In genomic region chr9:37177107-37177506, GRCm38 (mm10) we compare ENCODE assay signal across 9 mouse cellular contexts. TPM values are rescaled to one million over a fixed set of nuclear protein-coding genes. Genes with fewer than 3 reads are reported as not detected.
A peak's percentile ranks its signal among the peaks of the same experiment; 100 is the strongest.
DNase-seq lines count a peak whose midpoint lies in the region; ATAC-seq and TF ChIP-seq lines count a peak whose summit lies in the region.
"Had no signal": no experiment of that assay in that cellular context is flagged by ENCODE, and none has a peak within 500 bp of the region (broad histone marks: within the 10 kb centered on the region; RNA-seq: fewer than 3 reads in every experiment).

No protein-coding gene starts in this region.

- no peak for TF ChIP-seq POLR2A in thymus, adult 2 months (IDR thresholded peaks at IDR 0.05; ENCODE audit: control insufficient read depth, extremely low read depth, insufficient read depth, low read length, poor library complexity)

- 0 out of 2 replicates have a peak overlapping the region, but pooled peaks have one; percentile 43 for H3K27ac ChIP-seq in embryonic facial prominence, embryonic 12.5 days
- H3K27ac ChIP-seq in heart, embryonic 10.5 days: no peak overlapping the region
- H3K27ac ChIP-seq in lung, embryonic 14.5 days (ENCODE audit: low read depth): no peak overlapping the region
- no peak overlapping the region for H3K27ac ChIP-seq in thymus, adult 2 months (ENCODE audit: control insufficient read depth, insufficient read depth, low read length)
- H3K27ac ChIP-seq: heart, embryonic 15.5 days had no signal

- H3K4me3 ChIP-seq in embryonic facial prominence, embryonic 12.5 days: no peak overlapping the region
- H3K4me3 ChIP-seq in heart, embryonic 10.5 days: no peak overlapping the region
- H3K4me3 ChIP-seq in lung, embryonic 14.5 days (ENCODE audit: low read depth, low read length): no peak overlapping the region
- no peak overlapping the region for H3K4me3 ChIP-seq in thymus, adult 2 months (ENCODE audit: control insufficient read depth, insufficient read depth, low read length)
- H3K4me3 ChIP-seq: heart, embryonic 15.5 days had no signal

- H3K36me3 ChIP-seq in embryonic facial prominence, embryonic 12.5 days: no peaks in the 10 kb centered on the region
- no peaks in the 10 kb centered on the region for H3K36me3 ChIP-seq in heart, embryonic 10.5 days
- no peaks in the 10 kb centered on the region for H3K36me3 ChIP-seq in lung, embryonic 14.5 days (ENCODE audit: insufficient read depth)
- H3K36me3 ChIP-seq in thymus, adult 2 months (ENCODE audit: control insufficient read depth, insufficient read depth, low read length): no peaks in the 10 kb centered on the region
- H3K36me3 ChIP-seq: heart, embryonic 15.5 days had no signal

- no peak overlapping the region for H3K4me2 ChIP-seq in embryonic facial prominence, embryonic 12.5 days (replicated peaks)
- no peak overlapping the region for H3K4me2 ChIP-seq in lung, embryonic 14.5 days
- H3K4me2 ChIP-seq: heart, embryonic 15.5 days had no signal

- 0% methylated on average over 5 of the region's 5 CpGs for WGBS in embryonic facial prominence, embryonic 12.5 days
- 3% methylated on average over 5 of the region's 5 CpGs for WGBS in heart, embryonic 10.5 days
- WGBS in lung, embryonic 14.5 days: 5% methylated on average over 5 of the region's 5 CpGs
- WGBS in thymus, adult 2 months: under 1% methylated on average over 5 of the region's 5 CpGs

- no peak for ATAC-seq in embryonic facial prominence, embryonic 12.5 days (ENCODE audit: insufficient number of reproducible peaks, insufficient read depth, low FRiP score, low TSS enrichment)
- peak; percentile 69; the same call in 1 of the 2 replicates for ATAC-seq in lung, embryonic 14.5 days (ENCODE audit: insufficient read depth)

- no peaks in the 10 kb centered on the region for H3K9me3 ChIP-seq in embryonic facial prominence, embryonic 12.5 days
- H3K9me3 ChIP-seq in heart, embryonic 10.5 days: no peaks in the 10 kb centered on the region
- H3K9me3 ChIP-seq in lung, embryonic 14.5 days (ENCODE audit: low read depth, low read length): no peaks in the 10 kb centered on the region
- H3K9me3 ChIP-seq: heart, embryonic 15.5 days had no signal

- H3K9ac ChIP-seq in embryonic facial prominence, embryonic 12.5 days: no peak overlapping the region
- H3K9ac ChIP-seq in lung, embryonic 14.5 days: no peak overlapping the region
- H3K9ac ChIP-seq: heart, embryonic 15.5 days had no signal

- TF ChIP-seq CTCF in lung, embryonic 14.5 days (IDR thresholded peaks at IDR 0.05; ENCODE audit: low read depth): peak; percentile 91
- TF ChIP-seq CTCF in thymus, adult 2 months (IDR thresholded peaks at IDR 0.05; ENCODE audit: borderline replicate concordance, control insufficient read depth, extremely low read depth, insufficient read depth, low read length, poor library complexity): peak; percentile 96

- H3K4me1 ChIP-seq in embryonic facial prominence, embryonic 12.5 days: peaks cover 33% of the 10 kb centered on the region
- peaks cover 20% of the 10 kb centered on the region for H3K4me1 ChIP-seq in heart, embryonic 10.5 days
- no peaks in the 10 kb centered on the region for H3K4me1 ChIP-seq in lung, embryonic 14.5 days (ENCODE audit: insufficient read depth)
- peaks cover 21% of the 10 kb centered on the region for H3K4me1 ChIP-seq in thymus, adult 2 months (replicated peaks; ENCODE audit: control insufficient read depth, insufficient read depth, low read length)

- no peaks in the 10 kb centered on the region for H3K27me3 ChIP-seq in embryonic facial prominence, embryonic 12.5 days
- peaks cover 26% of the 10 kb centered on the region for H3K27me3 ChIP-seq in heart, embryonic 10.5 days (ENCODE audit: insufficient read depth, poor library complexity, severe bottlenecking)
- H3K27me3 ChIP-seq in lung, embryonic 14.5 days (ENCODE audit: insufficient read depth, low read length): no peaks in the 10 kb centered on the region
- no peaks in the 10 kb centered on the region for H3K27me3 ChIP-seq in thymus, adult 2 months (ENCODE audit: control insufficient read depth, insufficient read depth, low read length)

- peak; percentile 72 for DNase-seq in CD4-positive, CD25-positive, alpha-beta regulatory T cell, adult 2 months (ENCODE audit: low read depth, low spot score)
- peak; percentile 4 for DNase-seq in adrenal gland, adult 8-10 months
- peak; percentile 80 for DNase-seq in heart, embryonic 10.5 days (ENCODE audit: low spot score)
- peak; percentile 53 to 81 for DNase-seq in kidney, postnatal 36 days
- DNase-seq in lung, embryonic 14.5 days: peak; percentile 69
- peak; percentile 28 for DNase-seq in ovary, postnatal 10 days (ENCODE audit: low spot score)
- DNase-seq in thymus, adult 2 months: peak; percentile 76

RNA-seq across cellular contexts. Expression of gene Pknox2, which starts 29.9 kb away (rescaled TPM):
- total RNA-seq in adrenal gland, adult 8-10 months (2022): 1 to 10 TPM; 3.0 to 5.4 (median 5.4) TPM
- 18.8 and 20.8 TPM in 2 replicates for polyA plus RNA-seq in embryonic facial prominence, embryonic 12.5 days (2016; fragmentation: Nextera tagmentation; extraction: Ambion mirVana)
- polyA plus RNA-seq in heart, embryonic 10.5 days (2016; fragmentation: Nextera tagmentation; extraction: Ambion mirVana): 8.8 and 9.1 TPM in 2 replicates
- 6.7 and 7.1 TPM in 2 replicates for polyA plus RNA-seq in lung, embryonic 14.5 days (2014; fragmentation: Nextera tagmentation; extraction: Ambion mirVana)
- polyA plus RNA-seq in thymus, adult 2 months (2012; rRNA removed): 3.1 and 3.2 TPM in 2 replicates

RNA-seq across cellular contexts. Expression of gene Tmem218, which starts 30.9 kb away (rescaled TPM):
- 1 to 10 TPM; 5.3 to 9.6 (median 7.4) TPM for total RNA-seq in adrenal gland, adult 8-10 months (2022)
- 15.4 and 17.6 TPM in 2 replicates for polyA plus RNA-seq in embryonic facial prominence, embryonic 12.5 days (2016; fragmentation: Nextera tagmentation; extraction: Ambion mirVana)
- polyA plus RNA-seq in heart, embryonic 10.5 days (2016; fragmentation: Nextera tagmentation; extraction: Ambion mirVana): 7.7 and 9.0 TPM in 2 replicates
- 12.6 and 13.3 TPM in 2 replicates for polyA plus RNA-seq in lung, embryonic 14.5 days (2014; fragmentation: Nextera tagmentation; extraction: Ambion mirVana)
- 2.7 and 2.9 TPM in 2 replicates for polyA plus RNA-seq in thymus, adult 2 months (2012; rRNA removed)

Comparison
In these comparisons a context has a peak if more than half of its experiments do, and no peak if none do; other contexts are left out.
1. DNase-seq: peak in every context shown above with its lines; median percentile 80 in heart, embryonic 10.5 days; 76 in thymus, adult 2 months; 72 in CD4-positive, CD25-positive, alpha-beta regulatory T cell, adult 2 months; 69 in lung, embryonic 14.5 days; 67 in kidney, postnatal 36 days; 28 in ovary, postnatal 10 days; 4 in adrenal gland, adult 8-10 months.